Mouse (Mus musculus) cerebellum, adult 2 months (tissue): ENCODE measurements around the gene Ap5z1.

Experiments used
- CTCF ChIP-seq: fragments of 200-500 bp; IDR thresholded peaks from 2 replicates; pipeline ENCODE4 v1.5.1; 2011; ENCODE audit warnings: low read depth, mild to moderate bottlenecking, control low read depth, low read length, moderate library complexity, borderline replicate concordance; ENCODE audit not compliant: insufficient read depth
- POLR2A ChIP-seq: fragments of 200-500 bp; IDR thresholded peaks from 2 replicates; pipeline ENCODE4 v1.6.1; 2011; ENCODE audit warnings: low read length, control low read depth, borderline replicate concordance; ENCODE audit not compliant: insufficient read depth

DNA sequence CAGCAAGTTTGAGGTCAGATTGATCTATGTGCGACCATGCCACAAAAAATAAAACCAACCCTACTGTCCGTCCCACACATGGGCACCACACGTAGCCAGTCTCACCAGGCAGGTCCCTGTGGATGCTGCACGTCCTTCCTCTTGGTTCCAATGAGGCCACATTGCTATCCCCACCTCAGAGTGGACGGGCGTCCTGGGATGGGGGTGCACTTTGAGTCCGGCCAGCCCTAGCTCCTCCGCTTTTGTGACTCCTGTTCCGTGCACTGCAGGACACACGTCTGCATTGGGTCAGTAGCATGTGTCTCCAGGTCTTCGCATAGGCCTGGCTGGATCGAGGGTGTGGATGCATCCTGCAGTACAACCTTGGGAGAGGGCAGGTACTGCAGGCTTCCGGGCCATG is 4.6 kb downstream of the Ap5z1 start:
- TF ChIP-seq POLR2A: no peak
- no peak for TF ChIP-seq CTCF
